Mouse (Mus musculus) layer of hippocampus, adult 9-10 months (tissue): ENCODE data around the gene Acbd6.

Experiments used
- DNase-seq: peaks from one replicate; pipeline ENCODE4 v3.0.0; 2022; ENCODE audit warnings: low spot score

The Acbd6 gene

GRCm38 (mm10) chr1:155560678-155561077 is 2.8 kb downstream of the Acbd6 start:
- no peak for DNase-seq

- no peak for DNase-seq
These were observed 4.3 kb downstream of the Acbd6 start for GRCm38 (mm10) chr1:155562206-155562605.

- DNase-seq = no peak
These were observed 6.8 kb downstream of the Acbd6 start for GRCm38 (mm10) chr1:155564741-155565140.

GRCm38 (mm10) chr1:155568133-155568532 is 10.2 kb downstream of the Acbd6 start:
- no peak for DNase-seq

- DNase-seq = no peak
These were observed 11.4 kb downstream of the Acbd6 start for GRCm38 (mm10) chr1:155569340-155569739.

GRCm38 (mm10) chr1:155574966-155575673 is 17.2 kb downstream of the Acbd6 start:
- DNase-seq = peak; percentile 96

- DNase-seq = peak; percentile 47
These were observed 18.5 kb downstream of the Acbd6 start for GRCm38 (mm10) chr1:155576432-155576831.

GRCm38 (mm10) chr1:155577316-155577715 is 19.4 kb downstream of the Acbd6 start:
- no peak for DNase-seq

- DNase-seq = no peak
These were observed 30.0 kb downstream of the Acbd6 start for GRCm38 (mm10) chr1:155587961-155588360.

GRCm38 (mm10) chr1:155594141-155594540 is 36.2 kb downstream of the Acbd6 start:
- DNase-seq = no peak

- DNase-seq = no peak
These were observed 38.7 kb downstream of the Acbd6 start for GRCm38 (mm10) chr1:155596576-155596975.

GRCm38 (mm10) chr1:155604706-155605105 is 46.8 kb downstream of the Acbd6 start:
- no peak for DNase-seq

- no peak for DNase-seq
These were observed 47.7 kb downstream of the Acbd6 start for GRCm38 (mm10) chr1:155605391-155606155.

- no peak for DNase-seq
These were observed 48.2 kb downstream of the Acbd6 start for GRCm38 (mm10) chr1:155606156-155606531.

- DNase-seq = no peak
These were observed 50.6 kb downstream of the Acbd6 start for GRCm38 (mm10) chr1:155608524-155608923.

- DNase-seq = no peak
These were observed 56.5 kb downstream of the Acbd6 start for GRCm38 (mm10) chr1:155614426-155614825.

GRCm38 (mm10) chr1:155621075-155621474 is 63.2 kb downstream of the Acbd6 start:
- no peak for DNase-seq

GRCm38 (mm10) chr1:155623192-155623591 is 65.3 kb downstream of the Acbd6 start:
- no peak for DNase-seq

- no peak for DNase-seq
These were observed 69.8 kb downstream of the Acbd6 start for GRCm38 (mm10) chr1:155627746-155628145.

GRCm38 (mm10) chr1:155636648-155637047 is 78.7 kb downstream of the Acbd6 start:
- DNase-seq = no peak

GRCm38 (mm10) chr1:155645816-155646215 is 87.9 kb downstream of the Acbd6 start:
- DNase-seq = no peak

- no peak for DNase-seq
These were observed 88.7 kb downstream of the Acbd6 start for GRCm38 (mm10) chr1:155646345-155647307.
